Mouse (Mus musculus): ENCODE data around the gene Fabp1.

The Fabp1 gene

GRCm38 (mm10) chr6:71199612-71200011 is at the start of gene Fabp1:
TSS of gene Fabp1 (plus strand) at chr6:71199827.
- no peak for DNase-seq

- no peak for DNase-seq
Measured at GRCm38 (mm10) chr6:71151098-71151497, 48.5 kb upstream of the Fabp1 start.

GRCm38 (mm10) chr6:71153486-71153885 is 46.1 kb upstream of the Fabp1 start:
- DNase-seq: no peak

- DNase-seq: peak; percentile 72
Measured at GRCm38 (mm10) chr6:71154861-71155260, 44.8 kb upstream of the Fabp1 start.

- DNase-seq: peak; percentile 63
Measured at GRCm38 (mm10) chr6:71156674-71157326, 42.8 kb upstream of the Fabp1 start.

- no peak for DNase-seq
Measured at GRCm38 (mm10) chr6:71161290-71161689, 38.3 kb upstream of the Fabp1 start.

GRCm38 (mm10) chr6:71162269-71162668 is 37.4 kb upstream of the Fabp1 start:
- DNase-seq: peak; percentile 65

GRCm38 (mm10) chr6:71164394-71164793 is 35.2 kb upstream of the Fabp1 start:
- peak; percentile 71 for DNase-seq

- DNase-seq: peak; percentile 54
Measured at GRCm38 (mm10) chr6:71166551-71167169, 33.0 kb upstream of the Fabp1 start.

GRCm38 (mm10) chr6:71172812-71173580 is 26.6 kb upstream of the Fabp1 start:
- DNase-seq: no peak

GRCm38 (mm10) chr6:71180596-71180995 is 19.0 kb upstream of the Fabp1 start:
- no peak for DNase-seq

GRCm38 (mm10) chr6:71184941-71185604 is 14.6 kb upstream of the Fabp1 start:
- DNase-seq: no peak

GRCm38 (mm10) chr6:71189578-71189977 is 10.0 kb upstream of the Fabp1 start:
- no peak for DNase-seq

GRCm38 (mm10) chr6:71190501-71190900 is 9.1 kb upstream of the Fabp1 start:
- DNase-seq: no peak

- DNase-seq: no peak
Measured at GRCm38 (mm10) chr6:71193151-71193740, 6.4 kb upstream of the Fabp1 start.

- DNase-seq: no peak
Measured at GRCm38 (mm10) chr6:71196107-71196506, 3.5 kb upstream of the Fabp1 start.

- DNase-seq: no peak
Measured at GRCm38 (mm10) chr6:71197636-71198535, 1.7 kb upstream of the Fabp1 start.

GRCm38 (mm10) chr6:71201925-71202324 is 2.3 kb downstream of the Fabp1 start:
- DNase-seq: no peak

GRCm38 (mm10) chr6:71203674-71204073 is 4.0 kb downstream of the Fabp1 start:
- DNase-seq: no peak

- no peak for DNase-seq
Measured at GRCm38 (mm10) chr6:71204166-71204565, 4.5 kb downstream of the Fabp1 start.

GRCm38 (mm10) chr6:71208691-71209090 is 9.1 kb downstream of the Fabp1 start:
- DNase-seq: no peak

- no peak for DNase-seq
Measured at GRCm38 (mm10) chr6:71211917-71212316, 12.3 kb downstream of the Fabp1 start.

Data from thymus, postnatal 14 days (tissue).